Comparison of ENCODE assay signal across 8 mouse cellular contexts in genomic region chrX:164419955-164420354, GRCm38 (mm10). TPM values are rescaled to one million over a fixed set of nuclear protein-coding genes. Genes with fewer than 3 reads are reported as not detected.
A peak's percentile ranks its signal among the peaks of the same experiment; 100 is the strongest.
DNase-seq lines count a peak whose midpoint lies in the region; ATAC-seq and TF ChIP-seq lines count a peak whose summit lies in the region.

No protein-coding gene starts in this region.

- no peak for TF ChIP-seq POLR2A in cortical plate, adult 2 months (IDR thresholded peaks at IDR 0.05; ENCODE audit: extremely low read depth, insufficient read depth, low read length)

- no peak for TF ChIP-seq CTCF in cortical plate, adult 2 months (IDR thresholded peaks at IDR 0.05; ENCODE audit: extremely low read depth, insufficient read depth, low read length)
- TF ChIP-seq CTCF in hindbrain, postnatal 0 days (IDR thresholded peaks at IDR 0.05; ENCODE audit: low read depth) = no peak
- TF ChIP-seq CTCF in midbrain, postnatal 0 days (IDR thresholded peaks at IDR 0.05) = no peak

- H3K4me3 ChIP-seq in kidney, embryonic 15.5 days (replicated peaks) = peak overlapping the region; percentile 60
- H3K4me3 ChIP-seq in cortical plate, adult 2 months (ENCODE audit: insufficient read depth, low read length) = peak overlapping the region; percentile 88
- peak overlapping the region; percentile 54 for H3K4me3 ChIP-seq in hindbrain, postnatal 0 days (ENCODE audit: low read length)
- peak overlapping the region; percentile 50 for H3K4me3 ChIP-seq in midbrain, postnatal 0 days (ENCODE audit: low read depth, low read length)

- ATAC-seq in kidney, embryonic 15.5 days (replicated peaks; ENCODE audit: low FRiP score) = no peak; the same call in 1 of the 2 replicates
- no peak; the same call in 1 of the 2 replicates for ATAC-seq in hindbrain, postnatal 0 days
- ATAC-seq in midbrain, postnatal 0 days (ENCODE audit: low FRiP score) = peak; percentile 32; the same call in 1 of the 2 replicates
- no peak for ATAC-seq in activated CD4-positive, CD25-positive, alpha-beta regulatory T cell, adult 4 months

- H3K27me3 ChIP-seq in kidney, embryonic 15.5 days = peaks cover 43% of the 10 kb centered on the region
- no peaks in the 10 kb centered on the region for H3K27me3 ChIP-seq in hindbrain, postnatal 0 days (ENCODE audit: insufficient read depth, low read length)
- H3K27me3 ChIP-seq in midbrain, postnatal 0 days (ENCODE audit: insufficient read depth, low read length) = peaks cover 4% of the 10 kb centered on the region; the same call in 1 of the 2 replicates

- 0 out of 2 replicates have a peak, but pooled peaks cover 8% of the 10 kb centered on the region for H3K4me1 ChIP-seq in kidney, embryonic 15.5 days
- H3K4me1 ChIP-seq in cortical plate, adult 2 months (ENCODE audit: control insufficient read depth, insufficient read depth, low read length) = no peaks in the 10 kb centered on the region
- no peaks in the 10 kb centered on the region for H3K4me1 ChIP-seq in hindbrain, postnatal 0 days (ENCODE audit: insufficient read depth, low read length)
- H3K4me1 ChIP-seq in midbrain, postnatal 0 days (ENCODE audit: insufficient read depth, low read length) = no peaks in the 10 kb centered on the region

- peak overlapping the region; percentile 82 for H3K27ac ChIP-seq in kidney, embryonic 15.5 days
- no peak overlapping the region for H3K27ac ChIP-seq in cortical plate, adult 2 months (ENCODE audit: insufficient read depth, low read length)
- H3K27ac ChIP-seq in hindbrain, postnatal 0 days = peak overlapping the region; percentile 70
- H3K27ac ChIP-seq in midbrain, postnatal 0 days (ENCODE audit: low read depth, low read length) = peak overlapping the region; percentile 57

- DNase-seq in kidney, adult 8-10 months = no peak
- no peak for DNase-seq in hindbrain, postnatal 0 days (ENCODE audit: low spot score)
- DNase-seq in midbrain, postnatal 0 days (ENCODE audit: low spot score) = no peak
- no peak for DNase-seq in urinary bladder, postnatal 14 days (ENCODE audit: low spot score)
- no peak for DNase-seq in layer of hippocampus, postnatal 25 days (ENCODE audit: extremely low spot score in 1 of 2, low spot score in 1 of 2)

- H3K36me3 ChIP-seq in kidney, embryonic 15.5 days = peaks cover 17% of the 10 kb centered on the region
- H3K36me3 ChIP-seq in hindbrain, postnatal 0 days (ENCODE audit: insufficient read depth, low read length) = no peaks in the 10 kb centered on the region
- no peaks in the 10 kb centered on the region for H3K36me3 ChIP-seq in midbrain, postnatal 0 days (ENCODE audit: insufficient read depth, low read length)

- 31% methylated on average over 13 of the region's 13 CpGs for WGBS in kidney, embryonic 15.5 days
- 35% methylated on average over 13 of the region's 13 CpGs for WGBS in hindbrain, postnatal 0 days
- 30% methylated on average over 13 of the region's 13 CpGs for WGBS in midbrain, postnatal 0 days

- no peaks in the 10 kb centered on the region for H3K9me3 ChIP-seq in kidney, embryonic 15.5 days (replicated peaks)
- no peaks in the 10 kb centered on the region for H3K9me3 ChIP-seq in hindbrain, postnatal 0 days (ENCODE audit: low read length)
- no peaks in the 10 kb centered on the region for H3K9me3 ChIP-seq in midbrain, postnatal 0 days (ENCODE audit: low read length)

- peak overlapping the region; percentile 56 for H3K9ac ChIP-seq in kidney, embryonic 15.5 days
- H3K9ac ChIP-seq in hindbrain, postnatal 0 days (replicated peaks; ENCODE audit: low read length) = peak overlapping the region; percentile 61
- H3K9ac ChIP-seq in midbrain, postnatal 0 days (replicated peaks; ENCODE audit: low read length, poor library complexity, severe bottlenecking) = peak overlapping the region; percentile 55

- peak overlapping the region; percentile 51 for H3K4me2 ChIP-seq in kidney, embryonic 15.5 days
- H3K4me2 ChIP-seq in hindbrain, postnatal 0 days (ENCODE audit: low read depth, low read length) = peak overlapping the region; percentile 64
- H3K4me2 ChIP-seq in midbrain, postnatal 0 days (ENCODE audit: low read depth, low read length, poor library complexity, severe bottlenecking) = peak overlapping the region; percentile 55

RNA-seq across cellular contexts. Expression of gene Piga, which starts 0.4 kb away (rescaled TPM):
- polyA plus RNA-seq in kidney, embryonic 15.5 days (2015; fragmentation: Nextera tagmentation; extraction: Ambion mirVana) = 13.8 and 14.0 TPM in 2 replicates
- 5.2 and 5.8 TPM in 2 replicates for polyA plus RNA-seq in cortical plate, adult 2 months (2012; rRNA removed)
- total RNA-seq in hindbrain, postnatal 0 days (2014; rRNA removed) = 2.4 and 3.4 TPM in 2 replicates
- 3.0 and 3.1 TPM in 2 replicates for polyA plus RNA-seq in hindbrain, postnatal 0 days (2015; fragmentation: Nextera tagmentation; extraction: Ambion mirVana)
- 1.8 and 4.1 TPM in 2 replicates for total RNA-seq in midbrain, postnatal 0 days (2014; rRNA removed)
- 1.7 and 2.0 TPM in 2 replicates for polyA plus RNA-seq in midbrain, postnatal 0 days (2015; fragmentation: Nextera tagmentation; extraction: Ambion mirVana)
- 1 to 10 TPM; 6.6 to 8.2 TPM for polyA plus RNA-seq in activated CD4-positive, CD25-positive, alpha-beta regulatory T cell, adult 4 months (2017; shearing (Covaris generic))
- total RNA-seq in layer of hippocampus, postnatal 25 days (2021) = 1 to 10 TPM; 7.7 to 7.9 TPM

RNA-seq across cellular contexts. Expression of gene Asb11, which starts 16.8 kb away (rescaled TPM):
- 0.15 TPM in 1 of 2 replicates, not detected in the other for polyA plus RNA-seq in kidney, embryonic 15.5 days (2015; fragmentation: Nextera tagmentation; extraction: Ambion mirVana)
- 5.4 and 6.1 TPM in 2 replicates for polyA plus RNA-seq in cortical plate, adult 2 months (2012; rRNA removed)
- total RNA-seq in hindbrain, postnatal 0 days (2014; rRNA removed) = not detected in 2 replicates
- not detected in 2 replicates for polyA plus RNA-seq in hindbrain, postnatal 0 days (2015; fragmentation: Nextera tagmentation; extraction: Ambion mirVana)
- not detected in 2 replicates for total RNA-seq in midbrain, postnatal 0 days (2014; rRNA removed)
- not detected in 2 replicates for polyA plus RNA-seq in midbrain, postnatal 0 days (2015; fragmentation: Nextera tagmentation; extraction: Ambion mirVana)
- not detected for polyA plus RNA-seq in activated CD4-positive, CD25-positive, alpha-beta regulatory T cell, adult 4 months (2017; shearing (Covaris generic))
- 1 to 10 TPM; 1.3 to 3.2 TPM for total RNA-seq in layer of hippocampus, postnatal 25 days (2021)

RNA-seq across cellular contexts. Expression of gene Vegfd, which starts 46.8 kb away (rescaled TPM):
- 17.7 and 20.3 TPM in 2 replicates for polyA plus RNA-seq in kidney, embryonic 15.5 days (2015; fragmentation: Nextera tagmentation; extraction: Ambion mirVana)
- polyA plus RNA-seq in cortical plate, adult 2 months (2012; rRNA removed) = 2.0 and 2.2 TPM in 2 replicates
- total RNA-seq in hindbrain, postnatal 0 days (2014; rRNA removed) = not detected in 2 replicates
- polyA plus RNA-seq in hindbrain, postnatal 0 days (2015; fragmentation: Nextera tagmentation; extraction: Ambion mirVana) = 0.29 and 0.33 TPM in 2 replicates
- 0.11 and 0.33 TPM in 2 replicates for total RNA-seq in midbrain, postnatal 0 days (2014; rRNA removed)
- polyA plus RNA-seq in midbrain, postnatal 0 days (2015; fragmentation: Nextera tagmentation; extraction: Ambion mirVana) = 0.10 and 0.13 TPM in 2 replicates
- not detected for polyA plus RNA-seq in activated CD4-positive, CD25-positive, alpha-beta regulatory T cell, adult 4 months (2017; shearing (Covaris generic))
- 1 to 10 TPM; 1.7 to 4.2 TPM for total RNA-seq in layer of hippocampus, postnatal 25 days (2021)
